Mouse (Mus musculus) layer of hippocampus, adult 11-12 months (tissue): ENCODE results near the gene Micu1.

Experiments
- DNase-seq: peaks from one replicate; pipeline ENCODE4 v3.0.0; 2022; ENCODE audit warnings: low spot score

Micu1 gene

GRCm38 (mm10) chr10:59774141-59774534 lies 71.9 kb downstream of the Micu1 start:
- no peak for DNase-seq

GRCm38 (mm10) chr10:59777246-59777645 lies 75.0 kb downstream of the Micu1 start:
- DNase-seq = no peak

- DNase-seq = no peak
Measured at GRCm38 (mm10) chr10:59778137-59778710, 75.9 kb downstream of the Micu1 start.

DNA sequence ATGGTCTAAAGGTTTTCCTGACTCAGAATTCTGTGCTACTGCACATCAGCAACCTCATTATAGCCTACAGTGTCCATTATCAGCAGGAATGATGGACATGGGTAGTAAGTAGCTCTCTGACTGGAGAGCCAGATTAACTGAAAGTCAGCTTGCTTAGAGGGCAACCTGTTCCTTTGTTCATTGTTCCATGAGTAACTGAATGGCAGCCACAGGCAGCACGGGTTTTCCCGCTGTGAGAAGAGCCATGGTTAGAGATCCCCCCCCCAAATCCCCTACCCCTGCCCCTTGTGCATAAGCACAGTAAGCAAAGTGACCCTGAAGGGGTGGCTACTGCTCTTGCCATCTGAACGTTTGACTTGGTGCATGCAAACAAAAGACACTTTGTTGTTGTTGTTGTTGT lies 78.4 kb downstream of the Micu1 start:
- DNase-seq = no peak

GRCm38 (mm10) chr10:59781205-59781931 lies 79.1 kb downstream of the Micu1 start:
- no peak for DNase-seq

DNA sequence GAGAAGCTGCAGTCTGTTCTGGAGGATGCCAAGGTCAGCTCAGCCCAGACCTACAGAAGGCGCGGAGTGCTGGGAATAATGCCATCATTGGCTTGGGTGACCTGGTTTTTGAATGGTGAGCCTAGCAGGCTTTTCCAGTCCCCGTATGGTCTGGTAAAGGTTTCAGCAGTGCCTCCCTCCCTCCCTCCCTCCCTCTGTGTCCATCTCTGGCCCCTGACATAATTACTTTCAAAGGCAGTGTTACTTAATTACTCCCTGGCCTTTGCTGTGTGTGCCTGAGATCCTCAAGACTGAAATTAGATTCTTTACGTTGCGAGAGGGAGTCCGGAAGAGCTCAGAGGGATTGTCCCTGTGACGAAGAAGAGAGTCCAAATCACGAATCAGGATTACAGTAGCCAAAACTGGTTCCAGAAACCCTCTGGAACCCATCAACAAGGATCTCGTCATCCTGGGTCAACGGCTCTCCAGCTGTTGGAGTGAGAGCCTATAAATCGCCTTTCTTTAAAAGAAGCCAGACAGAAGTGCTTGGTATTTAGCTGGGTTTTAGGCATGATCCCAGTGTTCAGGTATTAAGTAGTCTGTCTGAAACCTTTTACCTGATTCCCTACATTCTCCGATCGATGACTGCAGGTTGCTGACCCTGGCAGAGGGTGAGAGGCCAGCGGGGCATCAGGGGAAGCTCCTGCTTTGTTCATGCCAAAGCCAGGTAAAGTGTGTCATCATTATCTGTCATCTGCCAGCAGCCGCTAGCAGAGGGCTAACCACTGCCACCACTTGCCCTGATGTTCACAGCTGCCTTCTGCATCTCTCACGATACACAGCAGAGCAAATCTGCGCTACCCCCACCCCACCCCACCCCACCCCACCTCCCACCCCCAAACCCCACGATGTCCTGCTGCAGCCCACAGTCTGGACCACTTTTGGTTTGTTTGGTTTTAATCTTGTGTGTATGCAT lies 82.7 kb downstream of the Micu1 start:
- no peak for DNase-seq

DNA sequence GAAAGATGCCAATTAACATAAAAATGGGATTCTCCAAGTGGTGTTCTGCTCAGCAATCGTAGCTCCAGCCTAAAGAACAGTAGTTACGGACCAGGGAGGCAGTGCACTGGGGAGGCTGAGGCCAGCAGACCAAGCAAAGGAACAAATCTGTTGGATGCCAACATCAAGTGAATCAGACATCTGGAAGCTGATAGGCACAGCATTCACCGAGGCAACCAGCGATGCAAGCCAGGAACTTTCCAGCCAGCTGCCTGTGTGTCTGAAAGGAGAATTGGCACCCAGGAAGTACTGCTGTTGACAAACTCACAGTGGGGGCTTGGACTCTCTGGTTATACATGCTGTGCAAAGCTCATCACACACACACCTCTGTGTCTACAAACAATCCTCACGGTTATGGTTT lies 84.0 kb downstream of the Micu1 start:
- DNase-seq = peak; percentile 57

DNA sequence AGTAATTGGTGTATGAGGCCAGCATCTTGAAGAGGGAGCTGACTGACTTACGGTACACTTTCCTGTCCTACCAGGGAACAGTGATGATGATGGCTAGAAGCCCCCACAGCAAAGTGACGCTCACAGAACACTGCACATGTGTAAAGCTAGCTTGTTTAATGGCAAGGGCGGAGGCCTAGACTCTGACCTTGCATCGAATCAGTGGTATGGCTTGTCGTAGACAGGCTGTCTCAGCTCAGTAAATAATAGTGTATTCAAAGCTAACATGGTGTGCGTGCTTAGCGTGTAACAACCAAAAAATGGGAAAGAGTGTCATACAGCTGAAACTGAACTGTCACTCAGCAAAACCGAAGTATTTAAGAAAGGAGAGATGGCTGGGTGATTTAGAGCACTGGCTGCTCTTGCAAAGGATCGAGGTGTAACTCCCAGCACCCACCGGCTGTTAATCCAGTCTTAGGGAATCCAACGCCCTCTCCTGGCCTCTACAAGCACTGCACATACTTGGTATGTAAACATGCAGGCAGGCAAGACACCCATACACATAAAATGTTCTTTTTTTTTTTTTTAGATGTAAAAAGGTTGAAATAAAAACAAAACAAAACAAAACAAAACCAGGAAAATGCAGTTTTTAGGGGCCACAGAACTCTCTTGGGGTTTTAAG lies 85.0 kb downstream of the Micu1 start:
- no peak for DNase-seq

DNA sequence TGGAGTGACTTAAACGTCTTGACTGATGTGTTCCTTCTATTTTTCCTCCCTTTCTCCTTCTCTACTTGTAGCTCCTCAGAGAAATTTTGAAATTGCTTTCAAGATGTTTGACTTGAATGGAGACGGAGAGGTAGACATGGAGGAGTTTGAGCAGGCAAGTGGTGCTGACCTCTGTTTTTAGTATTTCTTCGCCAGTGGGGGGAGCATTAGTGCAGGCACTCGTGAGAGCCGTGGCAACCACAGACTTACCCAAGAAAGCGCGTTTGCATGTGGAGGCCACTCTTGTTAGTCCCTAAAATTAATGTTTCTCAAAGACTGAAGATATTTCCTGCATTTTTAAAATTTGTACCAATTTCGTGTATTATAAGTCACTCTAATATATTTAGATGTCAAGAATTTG lies 85.6 kb downstream of the Micu1 start:
- DNase-seq = no peak

- DNase-seq = no peak
Measured at GRCm38 (mm10) chr10:59790291-59790929, 88.1 kb downstream of the Micu1 start.

GRCm38 (mm10) chr10:59791896-59792295 lies 89.6 kb downstream of the Micu1 start:
- no peak for DNase-seq

- DNase-seq = no peak
Measured at GRCm38 (mm10) chr10:59792575-59793176, 90.4 kb downstream of the Micu1 start.

DNA sequence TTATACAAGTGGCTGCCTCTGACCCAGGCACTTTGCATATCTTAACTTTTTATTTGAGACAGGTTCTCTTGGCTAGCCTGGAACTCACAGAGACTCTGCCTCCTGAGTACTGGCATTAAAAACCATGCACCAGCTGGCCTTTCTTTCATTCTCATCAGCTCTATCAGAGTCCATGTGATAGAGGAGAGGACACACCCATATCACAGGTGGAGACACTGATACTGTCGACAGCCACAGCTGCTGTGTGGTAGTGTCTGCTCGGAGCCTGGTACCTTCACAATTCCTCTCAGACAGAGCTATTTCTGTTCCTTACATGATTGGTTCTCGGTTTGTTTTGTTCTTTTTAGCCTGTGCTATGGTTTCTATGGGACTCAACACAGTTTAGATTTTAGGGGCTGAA lies 91.2 kb downstream of the Micu1 start:
- no peak for DNase-seq

- no peak for DNase-seq
Measured at GRCm38 (mm10) chr10:59795085-59795484, 92.8 kb downstream of the Micu1 start.

GRCm38 (mm10) chr10:59795902-59796301 lies 93.6 kb downstream of the Micu1 start:
- DNase-seq = no peak

- DNase-seq = no peak
Measured at GRCm38 (mm10) chr10:59798371-59798770, 96.1 kb downstream of the Micu1 start.

GRCm38 (mm10) chr10:59799303-59800044 lies 97.2 kb downstream of the Micu1 start:
- no peak for DNase-seq

GRCm38 (mm10) chr10:59800159-59800558 lies 97.9 kb downstream of the Micu1 start:
- no peak for DNase-seq

DNA sequence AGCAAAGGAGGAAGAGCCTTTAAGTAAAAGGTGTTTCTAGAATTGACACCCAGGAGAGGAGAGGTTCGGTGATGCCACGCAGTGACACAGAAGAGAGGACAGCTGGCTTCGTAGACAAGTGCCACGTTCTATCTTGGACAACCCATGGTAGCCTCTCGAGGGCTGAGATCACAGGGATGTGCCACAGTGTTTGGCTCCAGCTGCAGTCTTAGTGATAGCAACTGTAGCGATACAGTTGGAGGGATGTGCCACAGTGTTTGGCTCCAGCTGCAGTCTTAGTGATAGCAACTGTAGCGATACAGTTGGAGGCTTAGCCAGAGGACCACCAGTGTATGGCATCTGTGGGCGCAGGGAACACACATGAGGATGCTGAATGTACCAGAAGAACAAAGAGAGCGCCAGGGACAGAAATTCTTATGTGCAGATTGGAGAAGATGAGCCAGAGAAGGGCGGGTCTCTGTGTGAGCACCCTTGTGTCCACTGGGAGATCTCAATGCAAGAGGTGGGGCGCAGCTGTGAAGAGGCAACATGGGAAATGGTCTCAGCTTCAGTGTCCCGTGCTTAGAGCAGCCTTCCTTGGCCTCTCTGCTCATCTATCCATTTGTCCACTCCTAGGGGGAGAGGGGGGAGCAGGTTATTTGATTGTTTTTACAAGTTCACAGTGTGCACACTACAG lies 98.7 kb downstream of the Micu1 start:
- DNase-seq = no peak

DNA sequence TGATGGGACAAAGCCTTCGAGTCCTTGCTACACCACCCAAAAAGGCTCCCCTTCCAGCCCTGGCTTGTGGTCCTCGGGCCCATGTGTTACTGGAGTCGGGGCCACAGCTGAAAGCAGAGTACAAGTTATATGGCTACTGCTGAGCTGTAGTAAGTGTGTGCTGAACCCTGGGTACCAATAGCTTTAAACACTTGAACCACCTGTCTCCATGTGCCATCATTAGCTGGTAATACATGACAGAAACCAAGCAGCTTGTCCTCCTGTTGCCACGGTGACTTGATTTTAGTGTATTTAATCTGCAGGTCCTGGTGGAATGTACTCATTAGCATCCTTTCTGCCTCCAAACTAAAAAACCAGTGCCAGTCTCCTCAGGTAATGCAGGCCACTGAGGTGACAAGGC lies 106.4 kb downstream of the Micu1 start:
- DNase-seq = no peak
